Comparison of ENCODE assay signal across 8 mouse cellular contexts in the genomic region with DNA sequence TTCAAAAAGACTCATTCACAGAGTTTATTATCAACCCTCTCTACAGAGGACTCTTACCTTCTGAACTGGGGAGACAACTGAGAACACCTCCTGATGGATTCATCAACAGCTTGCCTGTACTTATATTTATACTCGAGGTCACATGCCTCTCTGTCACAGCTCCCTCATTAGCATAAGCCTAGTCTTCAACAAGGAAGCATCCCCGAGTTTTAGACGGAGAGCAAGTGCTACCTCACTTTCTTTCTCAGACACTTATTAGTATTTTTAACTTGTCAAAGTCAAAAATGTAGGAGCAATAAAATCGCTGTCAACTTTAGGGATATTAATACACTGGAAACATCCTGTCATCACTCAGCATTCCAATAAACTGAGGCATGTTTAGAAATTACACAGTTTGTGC. TPM values are rescaled to one million over a fixed set of nuclear protein-coding genes. Genes with fewer than 3 reads are reported as not detected.
DNase-seq lines count a peak whose midpoint lies in the region; ATAC-seq and TF ChIP-seq lines count a peak whose summit lies in the region.

Ide (minus strand) TSS at position 101 of the 400 bp plus-strand sequence.

- H3K9ac ChIP-seq in lung, embryonic 14.5 days, result no peak within 1 kb of the TSS
- H3K9ac ChIP-seq in embryonic facial prominence, embryonic 11.5 days (replicated peaks; ENCODE audit: low read length), result no peak within 1 kb of the TSS
- 0 out of 2 replicates have a peak within 1 kb of the TSS, but pooled peaks have one; percentile 25 for H3K9ac ChIP-seq in heart, embryonic 13.5 days

- no peaks in the 10 kb centered on the region for H3K4me1 ChIP-seq in lung, embryonic 14.5 days (ENCODE audit: insufficient read depth)
- no peaks in the 10 kb centered on the region for H3K4me1 ChIP-seq in embryonic facial prominence, embryonic 11.5 days (ENCODE audit: control insufficient read depth, insufficient read depth, low read length)
- H3K4me1 ChIP-seq in heart, embryonic 13.5 days, result peaks cover 40% of the 10 kb centered on the region

- no peaks in the 10 kb centered on the region for H3K27me3 ChIP-seq in lung, embryonic 14.5 days (ENCODE audit: insufficient read depth, low read length)
- no peaks in the 10 kb centered on the region for H3K27me3 ChIP-seq in embryonic facial prominence, embryonic 11.5 days (ENCODE audit: control insufficient read depth, insufficient read depth, low read length)
- H3K27me3 ChIP-seq in heart, embryonic 13.5 days (replicated peaks), result no peaks in the 10 kb centered on the region

- no peak for DNase-seq in lung, embryonic 14.5 days
- DNase-seq in lung, postnatal 25 days (ENCODE audit: low spot score), result no peak
- DNase-seq in embryonic facial prominence, embryonic 11.5 days (ENCODE audit: low spot score), result no peak
- DNase-seq in left cerebral cortex, postnatal 10 days (ENCODE audit: extremely low spot score in 1 of 2, low spot score in 2 of 2), result no peak
- no peak for DNase-seq in urinary bladder, postnatal 4 days (ENCODE audit: low spot score in 2 of 2)
- DNase-seq in adipocyte (ENCODE audit: low spot score), result no peak

- no peaks in the 10 kb centered on the region for H3K36me3 ChIP-seq in lung, embryonic 14.5 days (ENCODE audit: insufficient read depth)
- no peaks in the 10 kb centered on the region for H3K36me3 ChIP-seq in embryonic facial prominence, embryonic 11.5 days (replicated peaks; ENCODE audit: control insufficient read depth, insufficient read depth, low read depth, low read length)
- H3K36me3 ChIP-seq in heart, embryonic 13.5 days, result no peaks in the 10 kb centered on the region

- H3K4me2 ChIP-seq in lung, embryonic 14.5 days, result no peak within 1 kb of the TSS
- no peak within 1 kb of the TSS for H3K4me2 ChIP-seq in embryonic facial prominence, embryonic 11.5 days (ENCODE audit: low read depth, low read length)
- no peak within 1 kb of the TSS for H3K4me2 ChIP-seq in heart, embryonic 13.5 days

- intact Hi-C loops in left cerebral cortex, postnatal 10 days (cut with DNase I), result no loop called here

- no peak within 1 kb of the TSS for H3K4me3 ChIP-seq in lung, embryonic 14.5 days (ENCODE audit: low read depth, low read length)
- no peak within 1 kb of the TSS for H3K4me3 ChIP-seq in embryonic facial prominence, embryonic 11.5 days (ENCODE audit: low read depth, low read length)
- no peak within 1 kb of the TSS for H3K4me3 ChIP-seq in heart, embryonic 13.5 days

- WGBS in lung, embryonic 14.5 days, result 62% methylated on average over 4 of the region's 4 CpGs
- WGBS in embryonic facial prominence, embryonic 11.5 days, result 75% methylated on average over 4 of the region's 4 CpGs
- 69% methylated on average over 4 of the region's 4 CpGs for WGBS in heart, embryonic 13.5 days

- no peak for TF ChIP-seq CTCF in lung, embryonic 14.5 days (IDR thresholded peaks at IDR 0.05; ENCODE audit: low read depth)

- H3K27ac ChIP-seq in lung, embryonic 14.5 days (ENCODE audit: low read depth), result no peak within 1 kb of the TSS
- H3K27ac ChIP-seq in embryonic facial prominence, embryonic 11.5 days (replicated peaks; ENCODE audit: low read depth, low read length), result no peak within 1 kb of the TSS
- no peak within 1 kb of the TSS for H3K27ac ChIP-seq in heart, embryonic 13.5 days (replicated peaks)

- H3K9me3 ChIP-seq in lung, embryonic 14.5 days (ENCODE audit: low read depth, low read length), result no peaks in the 10 kb centered on the region
- no peaks in the 10 kb centered on the region for H3K9me3 ChIP-seq in embryonic facial prominence, embryonic 11.5 days (replicated peaks; ENCODE audit: control insufficient read depth, low read length)
- H3K9me3 ChIP-seq in heart, embryonic 13.5 days, result no peaks in the 10 kb centered on the region

- ATAC-seq in lung, embryonic 14.5 days (ENCODE audit: insufficient read depth), result no peak
- ATAC-seq in embryonic facial prominence, embryonic 11.5 days (replicated peaks; ENCODE audit: insufficient number of reproducible peaks, low FRiP score, low TSS enrichment, low read depth), result no peak
- ATAC-seq in heart, embryonic 13.5 days (ENCODE audit: extremely low read depth, insufficient number of reproducible peaks, low FRiP score, low TSS enrichment), result no peak
- no peak for ATAC-seq in monocyte, adult 5-6 weeks (replicated peaks; ENCODE audit: insufficient number of reproducible peaks, low FRiP score, low TSS enrichment, poor library complexity, severe bottlenecking)

RNA-seq across cellular contexts. Expression of gene Ide, which starts in this region (rescaled TPM):
- 42.3 and 51.3 TPM in 2 replicates for polyA plus RNA-seq in lung, embryonic 14.5 days (2014; fragmentation: Nextera tagmentation; extraction: Ambion mirVana)
- polyA plus RNA-seq in embryonic facial prominence, embryonic 11.5 days (2014; fragmentation: Nextera tagmentation; extraction: Ambion mirVana), result 47.8 and 48.8 TPM in 2 replicates
- polyA plus RNA-seq in heart, embryonic 13.5 days (2015; fragmentation: Nextera tagmentation; extraction: Ambion mirVana), result 52.5 and 59.0 TPM in 2 replicates
- 10 to 100 TPM; 59.3 to 89.4 TPM for total RNA-seq in left cerebral cortex, postnatal 10 days (2021)
- total RNA-seq in monocyte, adult 5-6 weeks (2017), result 37.4 to 94.5 TPM (median 41.3 TPM) in 3 replicates
